Mouse (Mus musculus): ENCODE results near the gene Iqcf3. TPM values are rescaled to one million over a fixed set of nuclear protein-coding genes. Genes with fewer than 3 reads are reported as not detected.

Iqcf3 gene
- total RNA-seq, 2 experiments from 2014 or later = not detected

DNA sequence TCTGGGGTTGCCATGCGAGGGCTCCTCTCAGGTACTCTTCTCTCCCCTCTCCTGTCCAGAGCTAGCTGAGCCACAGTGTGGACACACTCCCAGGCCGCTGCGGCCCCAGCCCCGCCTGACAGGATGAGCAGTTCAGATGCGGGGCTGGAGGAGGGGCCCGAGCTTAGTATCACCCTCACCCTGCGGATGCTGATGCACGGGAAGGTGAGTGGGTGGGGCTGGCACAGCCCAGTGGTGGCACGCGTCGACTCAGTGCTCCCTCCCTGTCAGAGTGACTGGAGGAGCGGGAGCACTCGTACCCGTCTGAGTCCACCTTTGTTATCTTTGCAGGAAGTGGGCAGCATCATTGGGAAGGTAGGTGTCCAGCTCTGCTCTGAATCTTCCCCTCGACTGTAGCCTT, 101.5 kb downstream of the Iqcf3 start:
- DNase-seq = no peak
- intact Hi-C loops (cut with DNase I; ENCODE audit: low total_unique reads) = no loop called here

DNA sequence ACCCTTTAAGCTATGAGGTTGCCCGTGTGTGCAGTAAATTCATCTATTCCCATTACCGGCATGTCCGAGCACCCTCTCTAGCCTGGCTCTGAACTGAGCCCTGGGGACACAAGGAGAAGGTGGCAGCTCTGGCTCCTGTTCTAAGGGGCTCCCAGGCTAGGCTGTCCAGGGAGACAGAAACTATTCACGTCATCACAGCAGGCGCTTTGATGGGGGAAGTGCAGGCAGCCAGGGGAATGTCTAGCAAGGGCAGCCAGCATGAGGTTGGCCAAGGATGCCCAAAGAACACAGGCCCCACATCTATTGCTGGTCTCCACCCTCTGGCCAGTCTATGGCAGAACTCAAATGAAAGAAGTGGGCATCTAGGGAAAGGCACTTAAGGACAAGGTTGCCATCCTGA, 103.5 kb downstream of the Iqcf3 start:
- no peak for DNase-seq

DNA sequence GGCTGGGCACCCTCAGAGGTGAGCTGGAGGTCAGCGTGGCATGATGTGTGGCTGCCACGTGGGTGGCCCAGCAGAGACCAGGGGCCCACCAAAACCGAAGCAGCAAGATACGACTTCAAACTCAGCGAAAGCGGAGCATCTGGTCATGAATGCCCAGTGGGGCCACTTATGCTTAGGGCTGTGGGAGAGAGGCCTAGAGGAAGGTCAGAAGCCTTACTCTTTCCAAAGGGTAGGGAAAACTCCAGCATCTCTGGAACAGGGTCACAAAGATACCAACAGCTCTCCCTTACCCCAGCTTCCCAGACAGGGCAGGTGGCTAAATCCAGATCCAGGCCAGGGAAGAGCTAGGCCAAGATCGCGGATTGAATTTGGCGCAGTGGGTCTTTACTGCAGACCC, 104.3 kb downstream of the Iqcf3 start:
- no peak for DNase-seq
- intact Hi-C loops (cut with DNase I; ENCODE audit: low total_unique reads) = no loop called here

More for the DNA sequence above, 103.5 kb downstream of the Iqcf3 start:
- intact Hi-C loops (cut with DNase I; ENCODE audit: low total_unique reads) = no loop called here

DNA sequence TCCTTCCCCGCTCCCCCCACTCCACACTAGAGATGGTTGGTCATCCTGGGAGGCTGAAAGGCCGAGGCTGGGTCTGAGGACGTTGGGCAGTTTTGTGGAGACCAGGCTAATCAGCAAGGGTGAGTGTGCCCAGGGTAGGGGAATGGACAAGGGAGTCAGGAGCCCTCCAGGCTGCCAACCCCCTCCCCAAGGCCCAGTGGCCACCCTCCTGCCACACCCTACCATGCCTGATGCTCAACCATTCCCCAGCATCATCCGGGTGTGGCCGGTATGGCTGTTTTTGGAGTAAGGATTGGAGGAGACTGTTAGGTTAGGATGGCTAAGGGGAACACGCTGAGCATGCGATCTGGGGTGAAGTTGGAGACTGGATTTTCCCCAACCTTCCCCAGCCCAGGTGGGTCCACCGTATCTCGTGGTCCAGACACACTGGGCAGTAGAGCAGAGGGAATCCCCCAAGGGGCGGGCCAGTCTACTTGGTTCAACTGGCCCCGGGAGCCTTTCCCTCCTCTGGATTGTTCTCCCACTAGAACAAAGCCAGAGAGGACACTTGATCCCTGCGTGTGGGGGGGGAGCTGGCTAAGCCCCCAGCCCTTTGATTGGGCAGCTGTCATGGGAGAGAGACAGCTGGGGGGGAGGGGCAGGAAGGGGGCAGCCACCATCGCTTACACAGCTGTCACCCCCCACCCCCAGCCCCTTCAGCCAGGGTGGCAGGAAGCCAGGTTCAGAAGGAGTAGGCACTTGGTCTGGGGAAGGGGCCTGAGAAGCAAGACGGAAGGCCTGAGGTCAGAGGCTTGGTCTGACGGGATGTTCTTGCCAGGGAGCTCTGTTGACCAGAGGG, 104.9 kb downstream of the Iqcf3 start:
- peak; percentile 61 for DNase-seq
- intact Hi-C loops (cut with DNase I; ENCODE audit: low total_unique reads) = no loop called here

DNA sequence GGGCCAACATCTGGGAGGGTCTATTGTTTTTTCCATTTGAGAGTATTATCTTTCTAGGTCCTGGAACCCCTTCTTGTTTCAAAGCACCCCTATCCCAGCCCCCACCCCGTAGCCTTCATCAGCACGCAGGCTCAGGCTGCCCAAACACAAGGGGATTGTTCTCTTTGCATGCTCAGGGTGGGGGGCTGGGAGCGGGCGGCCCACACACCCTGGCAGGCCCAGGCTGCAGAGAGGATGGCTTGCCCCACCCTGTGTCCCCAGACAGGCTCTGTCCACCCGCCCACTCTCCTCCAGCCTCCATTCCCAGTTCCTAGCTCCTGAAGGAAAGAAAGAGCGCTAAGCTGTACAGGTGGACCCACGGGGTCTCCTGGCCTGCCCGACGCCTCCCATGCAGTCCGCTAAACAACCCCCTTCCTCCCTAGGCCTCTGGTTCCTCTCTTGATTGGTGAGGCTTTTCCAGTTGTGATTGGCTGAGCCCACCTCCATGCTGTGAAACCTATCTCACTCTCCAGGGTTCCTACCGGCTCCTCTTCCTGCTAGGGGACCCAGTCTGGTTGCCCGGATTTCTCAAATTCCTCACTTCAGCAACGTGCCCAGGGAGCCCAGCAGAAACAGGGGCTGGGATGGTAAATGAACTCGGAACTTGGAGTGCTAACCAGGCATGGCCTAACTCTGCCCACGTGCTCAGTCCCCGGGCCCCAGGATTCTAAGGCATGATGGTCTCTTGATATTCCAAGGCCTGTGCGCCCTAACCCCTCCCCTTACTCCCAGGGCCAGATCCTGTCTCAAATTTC, 106.3 kb downstream of the Iqcf3 start:
- intact Hi-C loops (cut with DNase I; ENCODE audit: low total_unique reads) = no loop called here
- DNase-seq = no peak

DNA sequence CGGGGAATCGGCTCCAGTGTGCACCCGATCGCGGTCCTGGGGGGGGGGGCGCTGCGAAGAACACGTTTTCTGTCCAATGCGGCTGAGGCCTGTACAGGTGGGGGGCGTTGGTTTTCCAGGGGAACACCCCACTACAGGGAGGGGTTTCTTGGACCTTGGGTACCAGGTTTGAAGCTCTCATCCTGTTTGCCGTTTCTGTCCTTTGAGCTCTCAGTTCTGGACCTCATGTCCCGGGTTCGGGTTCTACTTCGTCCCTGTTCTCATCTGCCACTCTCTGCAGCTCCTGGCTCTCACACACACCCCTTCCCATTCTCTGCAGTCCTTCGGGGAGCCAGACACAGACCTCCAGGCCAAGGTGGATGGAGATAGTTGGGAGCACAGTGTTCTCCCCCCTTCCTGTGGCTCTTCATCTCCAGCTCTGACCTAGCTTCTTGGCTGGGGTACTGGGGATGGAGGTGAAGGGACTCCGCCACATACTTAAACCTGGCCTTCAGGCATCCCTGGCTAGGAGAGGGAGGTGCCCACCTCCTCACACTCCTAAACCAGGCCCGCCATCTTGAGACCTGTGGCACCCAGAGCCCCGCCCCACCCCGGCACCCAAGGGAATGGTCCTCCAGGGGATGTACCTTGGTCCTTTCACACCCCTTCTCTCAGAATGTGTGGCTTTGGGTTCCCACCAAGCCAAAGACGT, 107.2 kb downstream of the Iqcf3 start:
- intact Hi-C loops (cut with DNase I; ENCODE audit: low total_unique reads) = no loop called here
- no peak for DNase-seq

DNA sequence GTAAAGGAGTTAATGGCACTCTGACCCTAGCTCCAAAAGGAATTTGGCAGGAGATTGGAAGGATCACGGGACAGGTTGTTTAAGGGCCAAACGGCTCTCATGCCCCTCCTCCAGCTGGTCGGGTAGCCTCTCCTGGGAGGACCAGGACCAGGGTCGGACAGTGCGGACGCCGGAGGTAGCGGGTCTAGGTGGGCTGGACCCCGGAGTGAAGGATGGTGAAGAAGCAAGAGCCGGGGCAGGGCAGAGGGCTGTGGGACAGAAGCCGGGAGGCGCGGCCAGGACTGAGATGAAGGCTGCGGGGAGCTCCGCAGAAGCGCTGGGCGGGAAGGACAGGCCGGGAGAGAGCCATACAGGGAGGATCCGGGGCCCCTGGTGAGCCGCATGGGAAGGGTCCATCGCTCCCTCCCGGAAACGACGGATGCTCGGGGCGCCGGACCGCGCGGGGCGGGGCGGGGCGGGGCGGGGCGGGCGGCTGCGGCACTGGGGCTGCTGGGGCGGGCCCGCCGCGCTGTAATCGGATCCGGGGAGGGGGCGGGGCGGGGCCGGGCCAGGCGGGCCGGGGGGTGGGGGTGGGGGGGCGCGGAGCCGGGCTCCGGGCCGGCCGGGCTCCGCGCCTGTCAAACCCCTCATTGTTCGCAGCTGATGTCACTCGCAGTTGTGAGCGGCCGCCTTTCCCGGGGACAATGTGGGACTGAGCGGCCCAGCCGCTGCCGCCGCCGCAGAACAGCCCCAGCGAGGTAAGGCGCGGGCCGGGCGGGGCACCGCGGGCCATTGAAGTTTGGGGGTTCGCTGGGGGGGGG, 108.0 kb downstream of the Iqcf3 start, which contains the start of gene Pcbp4:
TSS of gene Pcbp4 (plus strand) at position 21 of the 800 bp plus-strand sequence.
- intact Hi-C loops (cut with DNase I; ENCODE audit: low total_unique reads) = no loop called here
- peak; percentile 66 for DNase-seq

Other genes starting within 250 kb of the Iqcf3 start
- gene Dusp7, start 193.0 kb downstream of the Iqcf3 start, total RNA-seq (2021) = 10 to 100 TPM; 13.9 to 17.6 TPM
- gene Rpl29, start 132.2 kb downstream of the Iqcf3 start, total RNA-seq (2021) = 100 to 1,000 TPM; 350 to 424 TPM
- gene Acy1, start 123.3 kb downstream of the Iqcf3 start, total RNA-seq (2021) = 10 to 100 TPM in 1 of 2 experiments, 1 to 10 TPM in 1; 8.4 to 10.9 TPM
- 1 to 10 TPM; 4.6 to 6.5 TPM for gene Abhd14b, start 114.2 kb downstream of the Iqcf3 start, total RNA-seq (2021)
- gene Abhd14a, start 114.0 kb downstream of the Iqcf3 start, total RNA-seq (2021) = 10 to 100 TPM; 13.3 to 16.0 TPM
- gene Pcbp4, start 108.3 kb downstream of the Iqcf3 start, total RNA-seq (2021) = 10 to 100 TPM; 47.6 to 48.7 TPM
- under 1 TPM; 0.16 to 0.33 TPM for gene Gpr62, start 95.7 kb downstream of the Iqcf3 start, total RNA-seq (2021)
- gene Rrp9, start 85.7 kb downstream of the Iqcf3 start, total RNA-seq (2021) = 10 to 100 TPM; 12.6 to 18.4 TPM
- gene Parp3, start 84.7 kb downstream of the Iqcf3 start, total RNA-seq (2021) = 10 to 100 TPM; 64.1 to 76.2 TPM
- not detected for gene Iqcf1, start 61.7 kb downstream of the Iqcf3 start, total RNA-seq (2021)
- gene Iqcf5, start 47.1 kb downstream of the Iqcf3 start, total RNA-seq (2021) = not detected
- gene Iqcf4, start 9.4 kb upstream of the Iqcf3 start, total RNA-seq (2021) = not detected
- gene Iqcf6, start 65.0 kb upstream of the Iqcf3 start, total RNA-seq (2021) = not detected
- gene Grm2, start 94.5 kb upstream of the Iqcf3 start, total RNA-seq (2021) = not detected
- 10 to 100 TPM; 17.3 to 20.6 TPM for gene Tex264, start 124.3 kb upstream of the Iqcf3 start, total RNA-seq (2021)
- 1 to 10 TPM; 6.6 to 7.1 TPM for gene Rad54l2, start 227.6 kb upstream of the Iqcf3 start, total RNA-seq (2021)